Mouse (Mus musculus) embryonic facial prominence, embryonic 14.5 days (tissue): ENCODE measurements around the gene Eif4b. TPM values are rescaled to one million over a fixed set of nuclear protein-coding genes. Genes with fewer than 3 reads are reported as not detected.

ENCODE experiments used
- ATAC-seq: fragments of 200-750 bp; cut with Nextera tagmentation; 2 replicates; pipeline ENCODE4 v1.8.0; 2017; ENCODE audit warnings: low read depth, moderate number of reproducible peaks, moderate TSS enrichment
- DNase-seq: peaks from one replicate; pipeline ENCODE4 v3.0.0-alpha.2; 2015; ENCODE audit warnings: low spot score
- H3K27ac ChIP-seq: fragments of 300-500 bp; sonication (generic); replicated peaks from 2 replicates; pipeline ENCODE4 v1.5.1; 2014; ENCODE audit warnings: low read depth, mild to moderate bottlenecking, low read length, moderate library complexity
- H3K27me3 ChIP-seq: fragments of 300-500 bp; sonication (generic); replicated peaks from 2 replicates; pipeline ENCODE4 v1.6.1; 2014; ENCODE audit warnings: low read length; ENCODE audit not compliant: control insufficient read depth, insufficient read depth
- H3K36me3 ChIP-seq: fragments of 300-500 bp; sonication (generic); 2 replicates; pipeline ENCODE4 v1.6.1; 2014; ENCODE audit warnings: low read length, mixed read lengths; ENCODE audit not compliant: control insufficient read depth, insufficient read depth
- H3K4me1 ChIP-seq: fragments of 300-500 bp; sonication (generic); 2 replicates; pipeline ENCODE4 v1.6.1; 2014; ENCODE audit warnings: antibody characterized with exemption, low read length; ENCODE audit not compliant: control insufficient read depth, insufficient read depth
- H3K4me2 ChIP-seq: fragments of 300-500 bp; sonication (generic); 2 replicates; pipeline ENCODE4 v1.6.1; 2014; ENCODE audit warnings: low read depth, mild to moderate bottlenecking, low read length, moderate library complexity, mixed read lengths
- H3K4me3 ChIP-seq: fragments of 300-500 bp; sonication (generic); 2 replicates; pipeline ENCODE4 v1.5.1; 2014; ENCODE audit warnings: low read depth, mild to moderate bottlenecking, low read length
- H3K9ac ChIP-seq: fragments of 300-500 bp; sonication (generic); 2 replicates; pipeline ENCODE4 v1.6.1; 2014; ENCODE audit warnings: low read depth, mild to moderate bottlenecking, low read length, moderate library complexity, mixed read lengths
- H3K9me3 ChIP-seq: fragments of 300-500 bp; sonication (generic); 2 replicates; pipeline ENCODE4 v1.6.1; 2016; ENCODE audit warnings: low read length; ENCODE audit not compliant: control insufficient read depth
- WGBS: fragments of 180-500 bp; shearing (Covaris S2); extraction: QIAGEN DNeasy Blood & Tissue Kit; methylation state at CpG from one replicate; pipeline ENCODE4 v1.1.7; 2014; 5-methylcytosine and 5-hydroxymethylcytosine counted together
- polyA plus RNA-seq: library from polyadenylated mRNA; unstranded; fragments of >200 nt; fragmentation: Nextera tagmentation; extraction: Ambion mirVana; gene quantifications from 2 replicates; pipeline ENCODE4 v1.2.1, GENCODE M21; 2014

Eif4b gene
- polyA plus RNA-seq, 1 experiment from 2014 or later = 123 TPM

- H3K4me3 ChIP-seq = no peak overlapping the region
- ATAC-seq (0 out of 2 replicates have a peak, but pooled peaks have one; percentile 10), DNase-seq (peak; percentile 67)
- WGBS = 70% methylated on average over 11 of the region's 11 CpGs
- 0 out of 2 replicates have a peak, but pooled peaks cover 3% of the 10 kb centered on the region for H3K4me1 ChIP-seq
- H3K9ac ChIP-seq = 0 out of 2 replicates have a peak overlapping the region, but pooled peaks have one; percentile 22
- H3K36me3 ChIP-seq = peaks cover 91% of the 10 kb centered on the region
- no peak overlapping the region for H3K4me2 ChIP-seq
- H3K9me3 ChIP-seq = no peaks in the 10 kb centered on the region
- no peaks in the 10 kb centered on the region for H3K27me3 ChIP-seq
- H3K27ac ChIP-seq = peak overlapping the region; percentile 68
These were observed 43.3 kb downstream of the Eif4b start for GRCm38 (mm10) chr15:102116753-102117415.

GRCm38 (mm10) chr15:102117461-102118443, 44.2 kb downstream of the Eif4b start:
- DNase-seq = peak; percentile 55
- Histone ChIP-seq H3K4me3 (no peak overlapping the region), H3K27ac (peak overlapping the region; percentile 68), H3K4me2 (no peak overlapping the region), H3K9ac (no peak overlapping the region), H3K9me3 (no peaks in the 10 kb centered on the region), H3K27me3 (no peaks in the 10 kb centered on the region), H3K4me1 (0 out of 2 replicates have a peak, but pooled peaks cover 6% of the 10 kb centered on the region), H3K36me3 (peaks cover 88% of the 10 kb centered on the region)
- peak; percentile 41; the same call in 1 of the 2 replicates for ATAC-seq
- WGBS = 53% methylated on average over 19 of the region's 19 CpGs

GRCm38 (mm10) chr15:102118591-102118990, 45.0 kb downstream of the Eif4b start:
- H3K4me3 ChIP-seq = no peak overlapping the region
- peak overlapping the region; percentile 14; the same call in 1 of the 2 replicates for H3K9ac ChIP-seq
- WGBS = 70% methylated on average over 4 of the region's 4 CpGs
- H3K36me3 ChIP-seq = peaks cover 86% of the 10 kb centered on the region
- H3K4me2 ChIP-seq = no peak overlapping the region
- H3K4me1 ChIP-seq = 0 out of 2 replicates have a peak, but pooled peaks cover 6% of the 10 kb centered on the region
- no peaks in the 10 kb centered on the region for H3K9me3 ChIP-seq
- ATAC-seq (no peak), DNase-seq (no peak)
- H3K27me3 ChIP-seq = no peaks in the 10 kb centered on the region
- peak overlapping the region; percentile 33; the same call in 1 of the 2 replicates for H3K27ac ChIP-seq

GRCm38 (mm10) chr15:102119121-102119830, 45.7 kb downstream of the Eif4b start:
- 0 out of 2 replicates have a peak, but pooled peaks cover 6% of the 10 kb centered on the region for H3K4me1 ChIP-seq
- peaks cover 80% of the 10 kb centered on the region for H3K36me3 ChIP-seq

GRCm38 (mm10) chr15:102119831-102120170, 46.2 kb downstream of the Eif4b start:
- H3K4me1 ChIP-seq = 0 out of 2 replicates have a peak, but pooled peaks cover 6% of the 10 kb centered on the region
- 0 out of 2 replicates have a peak overlapping the region, but pooled peaks have one; percentile 2 for H3K9ac ChIP-seq
- DNase-seq (no peak), ATAC-seq (no peak)
- H3K4me2 ChIP-seq = no peak overlapping the region
- H3K9me3 ChIP-seq = no peaks in the 10 kb centered on the region
- 65% methylated on average over 2 of the region's 2 CpGs for WGBS
- no peak overlapping the region for H3K4me3 ChIP-seq
- peaks cover 81% of the 10 kb centered on the region for H3K36me3 ChIP-seq
- H3K27ac ChIP-seq = no peak overlapping the region
- H3K27me3 ChIP-seq = no peaks in the 10 kb centered on the region

More at GRCm38 (mm10) chr15:102119121-102119830, 45.7 kb downstream of the Eif4b start:
- H3K9me3 ChIP-seq = no peaks in the 10 kb centered on the region
- no peak for DNase-seq
- ATAC-seq = no peak
- no peak overlapping the region for H3K27ac ChIP-seq
- H3K4me3 ChIP-seq = no peak overlapping the region
- H3K27me3 ChIP-seq = no peaks in the 10 kb centered on the region
- WGBS = 66% methylated on average over 7 of the region's 8 CpGs
- H3K9ac ChIP-seq = 0 out of 2 replicates have a peak overlapping the region, but pooled peaks have one; percentile 2
- no peak overlapping the region for H3K4me2 ChIP-seq

GRCm38 (mm10) chr15:102120530-102120929, 47.0 kb downstream of the Eif4b start:
- no peak overlapping the region for H3K4me3 ChIP-seq
- DNase-seq (no peak), ATAC-seq (no peak)
- H3K4me2 ChIP-seq = no peak overlapping the region
- no peaks in the 10 kb centered on the region for H3K27me3 ChIP-seq
- H3K36me3 ChIP-seq = peaks cover 80% of the 10 kb centered on the region
- H3K9ac ChIP-seq = no peak overlapping the region
- 84% methylated on average over 5 of the region's 5 CpGs for WGBS
- H3K27ac ChIP-seq = no peak overlapping the region
- no peaks in the 10 kb centered on the region for H3K9me3 ChIP-seq
- 0 out of 2 replicates have a peak, but pooled peaks cover 6% of the 10 kb centered on the region for H3K4me1 ChIP-seq

- WGBS = 61% methylated on average over 2 of the region's 2 CpGs
- Histone ChIP-seq H3K4me3 (no peak overlapping the region), H3K9me3 (no peaks in the 10 kb centered on the region), H3K27me3 (no peaks in the 10 kb centered on the region), H3K36me3 (peaks cover 84% of the 10 kb centered on the region), H3K4me1 (0 out of 2 replicates have a peak, but pooled peaks cover 3% of the 10 kb centered on the region), H3K4me2 (no peak overlapping the region), H3K9ac (no peak overlapping the region), H3K27ac (no peak overlapping the region)
- DNase-seq (no peak), ATAC-seq (no peak)
These were observed 52.7 kb downstream of the Eif4b start for GRCm38 (mm10) chr15:102126303-102126702.

GRCm38 (mm10) chr15:102133314-102133713, 59.7 kb downstream of the Eif4b start:
- Histone ChIP-seq H3K4me1 (peaks cover 7% of the 10 kb centered on the region; the same call in 1 of the 2 replicates), H3K4me3 (no peak overlapping the region), H3K27me3 (no peaks in the 10 kb centered on the region), H3K27ac (no peak overlapping the region), H3K4me2 (no peak overlapping the region), H3K36me3 (peaks cover 51% of the 10 kb centered on the region), H3K9ac (0 out of 2 replicates have a peak overlapping the region, but pooled peaks have one; percentile 9), H3K9me3 (no peaks in the 10 kb centered on the region)
- DNase-seq (no peak), ATAC-seq (no peak)
- 81% methylated on average over 9 of the region's 9 CpGs for WGBS
